Mouse (Mus musculus): ENCODE measurements at regions not wholly inside any gene's neighbourhood (a gene's known extent, or its start where the extent isn't known, plus 50 kb on each side); places are given as distances from the start of the nearest gene placed in this dataset.

DNA sequence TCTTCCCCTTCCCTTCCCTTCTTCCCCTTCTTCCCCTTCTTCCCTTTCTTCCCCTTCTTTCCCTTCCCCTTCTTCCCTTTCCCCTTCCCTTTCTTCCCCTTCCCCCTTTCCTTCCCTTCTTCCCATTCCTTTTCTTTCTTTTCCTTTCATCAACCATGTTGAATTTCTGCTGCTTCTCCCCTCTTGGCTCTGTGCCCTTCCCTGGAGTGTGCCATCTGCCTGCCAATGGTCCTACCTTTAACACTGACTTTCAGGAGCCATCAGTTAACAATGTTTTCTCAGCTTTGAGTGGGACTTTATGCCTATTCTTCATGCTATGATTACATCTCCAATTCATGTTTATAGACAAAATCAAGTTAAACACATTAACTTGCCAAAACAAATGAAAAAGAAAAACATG is 401.8 kb upstream of the Pcdh7 start:
- no peak for DNase-seq (ENCODE audit: low spot score in 2 of 2)

DNA sequence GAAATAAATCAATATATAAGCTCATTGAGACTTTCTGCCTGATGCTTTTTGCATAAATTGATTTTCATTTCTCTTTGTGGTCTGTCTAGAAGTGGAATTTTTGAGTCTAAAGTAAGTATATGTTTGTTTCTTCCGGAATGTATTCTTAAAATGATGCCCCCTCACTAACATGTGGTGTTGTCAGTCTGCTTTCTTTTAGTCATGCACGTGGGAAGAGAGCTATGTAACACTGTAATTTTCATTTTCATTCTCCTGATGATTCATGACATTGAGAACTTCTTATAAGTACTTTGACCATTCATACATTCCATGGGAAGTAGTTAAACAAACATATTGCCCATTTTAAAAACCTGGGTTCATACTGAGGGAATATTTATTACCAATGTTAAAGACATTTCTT is 397.7 kb upstream of the Pcdh7 start:
- DNase-seq (ENCODE audit: low spot score in 2 of 2), result peak in 1 of 2 experiments; percentile 7

DNA sequence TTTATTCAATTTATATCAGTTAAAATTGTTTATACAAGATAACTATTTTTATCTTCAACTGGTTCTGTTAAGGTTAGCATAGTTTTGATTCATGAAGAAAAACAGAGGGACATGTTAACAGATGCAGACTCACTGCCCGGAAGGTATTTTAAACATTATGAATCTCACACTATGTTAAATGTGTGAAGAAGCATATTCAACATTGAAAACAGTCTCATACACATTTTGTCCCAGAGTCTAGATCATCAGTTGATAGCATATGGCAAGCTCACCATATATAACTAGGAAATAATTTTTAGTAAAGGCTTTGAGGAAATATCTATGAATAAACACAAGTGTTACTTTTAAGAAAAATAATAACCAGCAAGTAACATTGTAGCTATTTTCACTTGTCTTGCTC is 382.1 kb upstream of the Pcdh7 start:
- no peak for DNase-seq (ENCODE audit: low spot score in 2 of 2)

All from layer of hippocampus, adult 18-20 months (tissue).